Mouse (Mus musculus): ENCODE data around the gene Cdhr3. TPM values are rescaled to one million over a fixed set of nuclear protein-coding genes. Genes with fewer than 3 reads are reported as not detected.

Gene Cdhr3
- 14.5 and 18.5 TPM in 2 replicates for polyA plus RNA-seq (2012; rRNA removed)

DNA sequence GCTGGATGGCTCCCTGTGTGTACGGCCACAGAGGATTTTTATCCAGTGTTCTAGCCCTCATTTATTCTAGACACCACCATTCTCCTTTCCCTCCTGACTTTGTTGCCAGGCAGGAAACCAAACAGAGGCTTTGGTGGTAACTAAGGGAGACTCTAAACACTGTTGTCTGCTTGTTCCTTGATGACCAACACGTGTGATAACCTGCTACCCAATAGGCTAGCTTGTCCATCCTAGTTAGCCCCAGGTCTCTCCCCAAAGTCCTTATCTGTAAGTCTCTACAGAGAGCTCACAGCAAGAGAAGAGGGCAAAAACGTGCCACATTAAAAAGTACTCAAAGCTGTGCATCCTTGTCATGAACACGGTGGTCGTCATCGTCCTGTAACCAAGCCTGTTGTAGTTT lies at the start of gene Cdhr3:
Cdhr3 (minus strand) TSS at position 101 of the 400 bp plus-strand sequence.
- DNase-seq: no peak
- 69% methylated on average over 6 of the region's 6 CpGs for WGBS
- H3K4me3 ChIP-seq (replicated peaks; ENCODE audit: extremely low read depth, low read depth, low read length): no peak within 1 kb of the TSS
- TF ChIP-seq POLR2A (IDR thresholded peaks at IDR 0.05; ENCODE audit: borderline replicate concordance, extremely low read depth, low read depth, low read length) (no peak), CTCF (IDR thresholded peaks at IDR 0.05; ENCODE audit: insufficient read depth, low read length) (no peak)
- no peaks in the 10 kb centered on the region for H3K4me1 ChIP-seq (ENCODE audit: control insufficient read depth, insufficient read depth, low read length)

DNA sequence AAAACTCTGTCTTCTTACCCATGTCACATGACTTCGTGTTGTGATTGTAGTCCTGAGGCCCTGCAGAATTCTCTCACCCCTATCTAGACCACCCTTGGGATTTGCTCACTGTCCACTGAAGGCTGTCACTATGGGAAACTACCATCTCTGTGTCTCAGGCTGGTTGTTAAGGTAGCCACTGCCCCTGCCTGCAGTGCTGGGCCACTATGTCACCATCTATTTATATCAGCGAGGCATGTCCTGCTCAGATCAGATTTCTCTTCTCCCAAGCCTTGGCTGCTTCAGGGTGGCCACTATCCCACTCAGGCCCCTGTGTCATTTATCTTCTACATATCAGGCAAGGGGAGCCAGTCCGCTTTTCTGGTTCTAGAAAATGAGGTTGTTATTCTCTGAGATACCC lies 46.4 kb upstream of the Cdhr3 start:
- WGBS: 84% methylated on average over 3 of the region's 3 CpGs
- Histone ChIP-seq H3K4me3 (replicated peaks; ENCODE audit: extremely low read depth, low read depth, low read length) (no peak overlapping the region), H3K4me1 (ENCODE audit: control insufficient read depth, insufficient read depth, low read length) (no peaks in the 10 kb centered on the region)
- no peak for DNase-seq
- TF ChIP-seq POLR2A (IDR thresholded peaks at IDR 0.05; ENCODE audit: borderline replicate concordance, extremely low read depth, low read depth, low read length) (no peak), CTCF (IDR thresholded peaks at IDR 0.05; ENCODE audit: insufficient read depth, low read length) (no peak)

DNA sequence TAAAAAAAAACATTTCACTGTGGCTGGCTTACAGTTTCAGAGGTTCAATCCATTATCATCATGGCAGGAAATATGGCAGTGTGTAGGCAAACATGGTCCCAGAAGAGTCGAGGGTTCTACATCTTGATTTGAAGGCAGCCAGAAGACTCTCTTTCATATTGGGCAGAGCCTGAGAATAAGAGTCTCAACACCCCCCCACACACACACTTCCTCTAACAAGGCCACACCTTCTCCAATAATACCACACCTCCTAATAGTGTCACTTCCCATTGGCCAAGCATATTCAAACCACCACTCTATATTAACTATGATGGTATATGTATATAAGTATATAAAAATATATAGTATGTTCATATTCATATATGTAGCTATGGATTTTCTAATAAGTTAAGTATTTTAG lies 45.2 kb upstream of the Cdhr3 start:
- Histone ChIP-seq H3K4me1 (ENCODE audit: control insufficient read depth, insufficient read depth, low read length) (no peaks in the 10 kb centered on the region), H3K4me3 (replicated peaks; ENCODE audit: extremely low read depth, low read depth, low read length) (no peak overlapping the region)
- 66% methylated on average over 1 of the region's 1 CpGs for WGBS
- no peak for DNase-seq
- no peak for TF ChIP-seq CTCF (IDR thresholded peaks at IDR 0.05; ENCODE audit: insufficient read depth, low read length)
- no peak for TF ChIP-seq POLR2A (IDR thresholded peaks at IDR 0.05; ENCODE audit: borderline replicate concordance, extremely low read depth, low read depth, low read length)

DNA sequence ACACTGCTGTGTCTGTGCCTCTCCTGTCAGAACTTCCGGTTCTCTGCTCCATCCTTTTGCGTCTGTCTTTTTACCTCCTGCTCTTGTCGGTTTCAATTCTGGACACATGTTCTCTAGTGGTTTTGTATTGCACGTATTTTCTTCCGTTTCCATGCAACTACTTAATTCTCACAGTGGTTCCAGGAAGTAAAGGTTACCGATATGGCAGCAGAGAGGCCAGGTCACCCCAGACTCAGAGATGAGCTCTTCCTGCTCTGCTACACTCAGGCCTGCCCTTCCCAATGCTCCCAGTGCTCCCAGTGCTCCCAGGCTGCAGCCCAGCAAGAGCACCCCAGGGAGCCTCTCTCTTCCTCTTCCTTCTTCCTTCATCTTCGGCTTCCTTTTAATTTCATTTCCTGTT lies 39.1 kb upstream of the Cdhr3 start:
- WGBS: 37% methylated on average over 7 of the region's 7 CpGs
- no peak overlapping the region for H3K4me3 ChIP-seq (replicated peaks; ENCODE audit: extremely low read depth, low read depth, low read length)
- no peaks in the 10 kb centered on the region for H3K4me1 ChIP-seq (ENCODE audit: control insufficient read depth, insufficient read depth, low read length)
- TF ChIP-seq POLR2A (IDR thresholded peaks at IDR 0.05; ENCODE audit: borderline replicate concordance, extremely low read depth, low read depth, low read length): no peak
- TF ChIP-seq CTCF (IDR thresholded peaks at IDR 0.05; ENCODE audit: insufficient read depth, low read length): no peak
- DNase-seq: no peak

DNA sequence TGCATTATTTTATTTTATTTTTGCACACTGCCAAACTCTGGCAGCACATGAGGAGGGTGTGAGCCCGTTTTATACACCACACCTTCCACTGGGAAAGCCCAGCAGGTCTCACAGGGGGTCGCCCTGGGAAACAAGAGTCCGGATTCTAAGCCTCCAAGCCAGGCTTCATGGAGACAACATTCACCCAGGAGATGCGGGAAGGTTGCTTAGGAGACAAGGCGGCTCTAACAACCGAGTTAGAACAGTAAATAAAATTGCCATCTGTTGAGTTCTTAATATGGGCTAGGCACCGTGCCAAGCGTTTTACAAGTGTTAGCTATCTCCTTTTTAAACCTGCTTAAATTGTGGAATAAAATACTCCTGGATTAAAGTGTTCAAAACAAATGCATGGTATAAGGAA lies 37.7 kb upstream of the Cdhr3 start:
- Histone ChIP-seq H3K4me3 (replicated peaks; ENCODE audit: extremely low read depth, low read depth, low read length) (no peak overlapping the region), H3K4me1 (ENCODE audit: control insufficient read depth, insufficient read depth, low read length) (no peaks in the 10 kb centered on the region)
- TF ChIP-seq POLR2A (IDR thresholded peaks at IDR 0.05; ENCODE audit: borderline replicate concordance, extremely low read depth, low read depth, low read length) (no peak), CTCF (IDR thresholded peaks at IDR 0.05; ENCODE audit: insufficient read depth, low read length) (no peak)
- whole genome bisulfite sequencing: 66% methylated on average over 8 of the region's 8 CpGs
- no peak for DNase-seq

DNA sequence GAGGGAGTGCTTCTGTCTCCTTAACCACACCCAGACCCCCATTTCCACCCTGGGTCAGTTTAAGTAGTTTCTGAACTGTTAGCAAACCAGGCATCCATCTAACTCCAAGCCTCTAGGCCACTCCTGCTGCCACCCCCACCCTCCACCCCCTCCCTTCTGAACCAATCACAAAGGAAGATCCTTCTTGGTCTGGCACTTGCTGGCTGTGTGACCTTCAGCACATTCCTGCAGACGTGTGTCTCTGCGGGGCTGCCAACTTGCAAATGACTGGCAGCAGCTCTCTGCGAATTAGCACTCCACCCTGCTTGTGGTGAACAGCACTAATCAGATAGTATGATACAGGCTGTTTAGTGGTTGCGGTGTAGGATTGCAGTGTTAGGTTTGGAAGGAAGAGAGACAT lies 36.7 kb upstream of the Cdhr3 start:
- DNase-seq: no peak
- WGBS: 23% methylated on average over 4 of the region's 4 CpGs
- Histone ChIP-seq H3K4me1 (ENCODE audit: control insufficient read depth, insufficient read depth, low read length) (no peaks in the 10 kb centered on the region), H3K4me3 (replicated peaks; ENCODE audit: extremely low read depth, low read depth, low read length) (no peak overlapping the region)
- TF ChIP-seq CTCF (IDR thresholded peaks at IDR 0.05; ENCODE audit: insufficient read depth, low read length) (no peak), POLR2A (IDR thresholded peaks at IDR 0.05; ENCODE audit: borderline replicate concordance, extremely low read depth, low read depth, low read length) (no peak)

DNA sequence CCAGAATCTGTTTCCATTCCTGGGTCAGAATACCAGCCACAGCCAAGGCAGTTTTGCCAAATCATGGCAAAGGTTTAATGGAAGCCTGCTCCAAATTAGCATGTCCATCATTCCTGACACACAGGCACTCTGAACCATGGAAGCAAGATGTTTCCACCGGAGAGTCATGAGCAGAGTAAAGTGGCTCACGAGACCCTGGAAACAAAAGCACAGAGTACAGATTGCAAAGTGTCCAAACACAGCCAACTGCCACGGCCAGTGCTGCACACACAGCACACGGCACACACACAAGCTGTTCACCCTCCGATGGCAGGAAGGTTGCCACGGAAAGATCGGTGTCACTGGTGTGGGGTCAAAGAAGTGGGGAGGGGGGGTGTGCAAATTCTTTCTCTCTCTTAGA lies 36.0 kb upstream of the Cdhr3 start:
- TF ChIP-seq POLR2A (IDR thresholded peaks at IDR 0.05; ENCODE audit: borderline replicate concordance, extremely low read depth, low read depth, low read length): no peak
- no peak for TF ChIP-seq CTCF (IDR thresholded peaks at IDR 0.05; ENCODE audit: insufficient read depth, low read length)
- DNase-seq: no peak
- 55% methylated on average over 7 of the region's 7 CpGs for WGBS
- Histone ChIP-seq H3K4me3 (replicated peaks; ENCODE audit: extremely low read depth, low read depth, low read length) (no peak overlapping the region), H3K4me1 (ENCODE audit: control insufficient read depth, insufficient read depth, low read length) (no peaks in the 10 kb centered on the region)

DNA sequence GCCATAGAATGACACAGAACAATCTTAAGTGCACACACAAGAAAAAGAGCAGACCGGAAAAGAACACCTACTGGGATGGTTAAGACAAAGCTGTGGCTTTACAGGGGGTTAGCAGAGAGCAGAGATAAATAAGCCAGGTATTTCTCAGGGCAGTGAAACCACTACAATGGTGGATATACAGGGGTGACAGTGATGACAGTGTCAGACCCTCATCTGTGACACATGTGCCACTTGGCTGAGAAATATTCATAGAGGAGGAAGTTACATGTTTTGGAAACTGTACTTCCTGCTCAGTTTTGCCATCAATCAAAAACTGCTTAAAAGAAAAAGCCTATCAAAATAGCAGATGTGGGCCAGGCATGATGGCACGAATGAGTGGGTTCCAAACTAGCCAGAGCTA lies 35.4 kb upstream of the Cdhr3 start:
- no peak overlapping the region for H3K4me3 ChIP-seq (replicated peaks; ENCODE audit: extremely low read depth, low read depth, low read length)
- H3K4me1 ChIP-seq (ENCODE audit: control insufficient read depth, insufficient read depth, low read length): no peaks in the 10 kb centered on the region
- no peak for DNase-seq
- no peak for TF ChIP-seq POLR2A (IDR thresholded peaks at IDR 0.05; ENCODE audit: borderline replicate concordance, extremely low read depth, low read depth, low read length)
- no peak for TF ChIP-seq CTCF (IDR thresholded peaks at IDR 0.05; ENCODE audit: insufficient read depth, low read length)
- 59% methylated on average over 2 of the region's 2 CpGs for WGBS

DNA sequence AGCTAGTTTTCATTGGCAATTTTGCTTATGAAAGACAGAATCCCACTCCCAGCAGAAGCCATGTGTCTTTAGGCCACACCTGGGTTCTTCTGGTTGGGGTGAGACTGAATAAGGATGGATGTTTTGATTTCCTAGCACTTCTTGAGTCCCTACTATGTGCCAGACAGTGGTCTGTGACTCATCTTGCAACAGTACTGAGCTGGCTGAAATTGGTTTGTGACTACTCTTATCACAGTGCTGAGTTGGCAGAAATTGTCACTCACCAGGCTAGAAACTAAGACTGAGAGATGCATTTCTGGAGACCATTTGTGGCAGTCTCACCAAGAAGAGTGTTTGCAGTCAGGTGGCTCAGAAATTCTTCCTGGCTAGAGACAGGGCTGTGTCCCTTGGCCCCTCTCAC lies 33.6 kb upstream of the Cdhr3 start:
- TF ChIP-seq CTCF (IDR thresholded peaks at IDR 0.05; ENCODE audit: insufficient read depth, low read length) (no peak), POLR2A (IDR thresholded peaks at IDR 0.05; ENCODE audit: borderline replicate concordance, extremely low read depth, low read depth, low read length) (no peak)
- no peak for DNase-seq
- no peak overlapping the region for H3K4me3 ChIP-seq (replicated peaks; ENCODE audit: extremely low read depth, low read depth, low read length)
- no peaks in the 10 kb centered on the region for H3K4me1 ChIP-seq (ENCODE audit: control insufficient read depth, insufficient read depth, low read length)

DNA sequence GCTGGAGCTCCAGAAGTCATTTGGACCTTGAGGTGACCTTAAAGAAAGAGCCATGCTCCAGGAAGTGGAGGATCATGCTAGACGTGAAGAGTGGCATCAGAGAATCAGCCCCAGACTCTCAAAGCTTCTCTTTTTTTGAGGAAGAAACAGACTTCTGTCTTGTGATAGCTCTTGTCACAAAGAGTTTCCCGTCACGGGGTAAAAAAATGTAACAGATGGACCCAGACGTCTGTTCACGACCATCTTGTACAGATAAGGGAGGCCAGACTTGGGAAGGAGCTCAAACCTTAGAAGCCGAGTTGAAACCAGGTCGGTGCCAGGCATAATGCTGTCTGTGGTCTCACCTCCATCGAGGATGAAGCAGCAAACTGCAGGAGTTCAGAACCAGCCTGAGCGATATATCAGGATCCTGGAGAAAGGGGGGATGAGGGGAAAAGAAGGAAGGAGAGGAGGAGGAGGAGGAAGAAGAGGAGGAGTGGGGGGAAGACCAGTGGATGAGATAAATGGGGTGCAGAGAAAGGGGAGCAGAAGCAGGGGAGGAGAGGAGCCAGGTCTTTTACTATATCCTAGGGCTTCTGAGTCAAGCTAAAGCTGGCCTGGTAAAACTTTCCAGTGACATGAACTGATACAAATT lies 33.0 kb upstream of the Cdhr3 start:
- no peak for DNase-seq
- H3K4me3 ChIP-seq (replicated peaks; ENCODE audit: extremely low read depth, low read depth, low read length): no peak overlapping the region
- 63% methylated on average over 9 of the region's 9 CpGs for WGBS
- TF ChIP-seq CTCF (IDR thresholded peaks at IDR 0.05; ENCODE audit: insufficient read depth, low read length) (no peak), POLR2A (IDR thresholded peaks at IDR 0.05; ENCODE audit: borderline replicate concordance, extremely low read depth, low read depth, low read length) (no peak)
- H3K4me1 ChIP-seq (ENCODE audit: control insufficient read depth, insufficient read depth, low read length): no peaks in the 10 kb centered on the region

All from lung, adult 2 months (tissue).